Mouse (Mus musculus) neural tube, embryonic 14.5 days (tissue): ENCODE data around the gene Creld2. TPM values are rescaled to one million over a fixed set of nuclear protein-coding genes. Genes with fewer than 3 reads are reported as not detected.

Source experiments
- ATAC-seq: fragments of 200-750 bp; cut with Nextera tagmentation; 2 replicates; pipeline ENCODE4 v1.8.0; 2017; ENCODE audit warnings: low read depth, mild to moderate bottlenecking, moderate TSS enrichment, moderate library complexity
- H3K27ac ChIP-seq: fragments of 300-500 bp; sonication (generic); 2 replicates; pipeline ENCODE4 v1.5.1; 2014; ENCODE audit warnings: low read depth, mild to moderate bottlenecking, control low read depth, low read length, moderate library complexity, mixed read lengths
- H3K27me3 ChIP-seq: fragments of 300-500 bp; sonication (generic); 2 replicates; pipeline ENCODE4 v1.6.1; 2014; ENCODE audit warnings: low read length; ENCODE audit not compliant: control insufficient read depth, insufficient read depth
- H3K36me3 ChIP-seq: fragments of 300-500 bp; sonication (generic); 2 replicates; pipeline ENCODE4 v1.6.1; 2014; ENCODE audit warnings: low read length, mixed read lengths; ENCODE audit not compliant: control insufficient read depth, insufficient read depth
- H3K4me1 ChIP-seq: fragments of 300-500 bp; sonication (generic); 2 replicates; pipeline ENCODE4 v1.6.1; 2014; ENCODE audit warnings: low read length; ENCODE audit not compliant: control insufficient read depth, insufficient read depth
- H3K4me2 ChIP-seq: fragments of 300-500 bp; sonication (generic); 2 replicates; pipeline ENCODE4 v1.6.1; 2014; ENCODE audit warnings: mild to moderate bottlenecking, low read depth, low read length, control low read depth
- H3K4me3 ChIP-seq: fragments of 300-500 bp; sonication (generic); 2 replicates; pipeline ENCODE4 v1.5.1; 2014; ENCODE audit warnings: low read depth, low read length, control low read depth, mixed read lengths
- H3K9ac ChIP-seq: fragments of 300-500 bp; sonication (generic); replicated peaks from 2 replicates; pipeline ENCODE4 v1.6.1; 2014; ENCODE audit warnings: low read depth, mild to moderate bottlenecking, control low read depth, low read length, mixed read lengths
- H3K9me3 ChIP-seq: fragments of 300-500 bp; sonication (generic); 2 replicates; pipeline ENCODE4 v1.6.1; 2016; ENCODE audit warnings: low read length; ENCODE audit not compliant: control insufficient read depth
- WGBS: fragments of 180-500 bp; shearing (Covaris S2); extraction: QIAGEN DNeasy Blood & Tissue Kit; methylation state at CpG from one replicate; pipeline ENCODE4 v1.1.7; 2014; 5-methylcytosine and 5-hydroxymethylcytosine counted together
- polyA plus RNA-seq: library from polyadenylated mRNA; unstranded; fragments of >200 nt; fragmentation: Nextera tagmentation; extraction: Ambion mirVana; gene quantifications from 2 replicates; pipeline ENCODE4 v1.2.1, GENCODE M21; 2014

The Creld2 gene
- polyA plus RNA-seq, 1 experiment from 2014 or later, result 58.6 TPM

DNA sequence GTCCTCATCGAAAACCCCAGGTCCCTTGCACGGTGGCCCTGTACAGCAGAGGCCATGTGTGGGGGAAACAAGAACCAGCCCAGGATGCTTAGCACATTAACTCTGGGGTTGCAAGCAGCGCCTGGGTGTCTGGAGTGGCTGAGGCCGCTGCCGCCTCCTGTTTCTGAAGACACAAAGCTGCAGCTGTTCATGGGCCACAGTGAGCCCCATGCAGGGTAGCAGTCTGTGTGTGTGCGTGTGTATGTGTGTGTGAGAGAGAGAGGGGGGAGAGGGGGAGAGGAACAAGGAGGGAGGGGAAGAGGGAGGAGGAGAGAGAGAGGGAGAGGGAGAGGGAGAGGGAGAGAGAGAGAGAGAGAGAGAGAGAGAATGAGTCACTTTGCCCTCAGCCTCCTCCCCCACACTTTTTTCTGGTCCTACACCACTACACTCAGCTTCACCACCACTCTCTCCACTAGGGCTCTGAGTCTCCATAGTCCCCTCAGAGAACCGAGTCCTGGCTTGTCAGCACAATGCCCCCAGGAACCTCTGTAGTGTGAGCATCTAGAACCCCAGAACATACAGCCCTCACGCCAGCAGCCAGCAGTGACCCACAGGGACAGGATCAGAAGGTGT, 24.1 kb downstream of the Creld2 start:
- ATAC-seq, result no peak

DNA sequence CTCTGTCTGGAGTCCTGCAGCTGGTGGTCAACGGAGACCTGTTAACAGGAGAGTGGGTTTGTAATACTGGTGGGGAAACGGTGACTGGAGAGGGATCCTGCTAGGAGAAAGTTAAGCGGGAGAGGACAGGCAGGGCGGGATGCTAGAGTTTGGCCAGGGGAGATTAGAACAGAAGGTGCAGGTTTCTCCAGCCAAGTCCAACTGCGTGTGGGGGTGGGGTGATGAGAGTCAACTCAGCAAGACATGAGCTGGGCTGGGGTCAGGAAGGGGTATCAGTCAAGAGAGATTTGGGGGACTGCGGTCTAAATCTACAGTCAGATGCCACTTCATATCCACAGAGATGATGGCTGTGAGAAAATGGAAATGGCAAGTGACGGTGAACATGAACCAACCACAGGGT, 25.5 kb downstream of the Creld2 start:
- WGBS, result 95% methylated on average over 7 of the region's 7 CpGs
- Histone ChIP-seq H3K36me3 (no peaks in the 10 kb centered on the region), H3K27me3 (no peaks in the 10 kb centered on the region), H3K4me3 (no peak overlapping the region), H3K4me1 (no peaks in the 10 kb centered on the region), H3K4me2 (no peak overlapping the region), H3K27ac (no peak overlapping the region), H3K9ac (no peak overlapping the region), H3K9me3 (no peaks in the 10 kb centered on the region)
- ATAC-seq, result no peak

More for the DNA sequence above, 24.1 kb downstream of the Creld2 start:
- Histone ChIP-seq H3K4me1 (peaks cover 7% of the 10 kb centered on the region; the same call in 1 of the 2 replicates), H3K9ac (no peak overlapping the region), H3K27ac (no peak overlapping the region), H3K36me3 (no peaks in the 10 kb centered on the region), H3K27me3 (no peaks in the 10 kb centered on the region), H3K4me3 (no peak overlapping the region), H3K4me2 (no peak overlapping the region), H3K9me3 (no peaks in the 10 kb centered on the region)
- 41% methylated on average over 8 of the region's 8 CpGs for WGBS

DNA sequence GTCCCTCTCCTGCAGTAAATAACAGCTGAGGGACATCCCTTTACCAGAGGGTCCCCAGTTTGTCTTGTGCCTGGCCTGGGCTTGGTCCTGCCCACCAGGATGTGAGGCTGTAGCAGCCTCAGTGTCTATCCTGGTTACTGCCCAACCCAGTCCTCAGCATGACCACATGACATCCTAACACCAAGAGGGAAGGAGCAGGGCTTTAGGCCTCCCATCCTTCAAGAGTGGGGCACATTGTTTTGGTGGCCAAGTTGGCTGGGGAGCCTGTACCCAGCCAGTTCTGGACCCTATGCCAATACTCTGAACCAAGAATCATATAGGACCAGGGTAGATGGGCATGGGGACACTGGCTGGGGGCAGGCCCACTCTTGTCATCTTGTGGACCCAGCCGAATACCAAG, 29.2 kb downstream of the Creld2 start:
- ATAC-seq, result no peak
- H3K4me1 ChIP-seq, result no peaks in the 10 kb centered on the region
- H3K27ac ChIP-seq, result no peak overlapping the region
- 100% methylated on average over 1 of the region's 1 CpGs for WGBS
- no peak overlapping the region for H3K4me3 ChIP-seq
- H3K36me3 ChIP-seq, result no peaks in the 10 kb centered on the region
- H3K4me2 ChIP-seq, result no peak overlapping the region
- no peaks in the 10 kb centered on the region for H3K27me3 ChIP-seq
- H3K9me3 ChIP-seq, result no peaks in the 10 kb centered on the region
- no peak overlapping the region for H3K9ac ChIP-seq

DNA sequence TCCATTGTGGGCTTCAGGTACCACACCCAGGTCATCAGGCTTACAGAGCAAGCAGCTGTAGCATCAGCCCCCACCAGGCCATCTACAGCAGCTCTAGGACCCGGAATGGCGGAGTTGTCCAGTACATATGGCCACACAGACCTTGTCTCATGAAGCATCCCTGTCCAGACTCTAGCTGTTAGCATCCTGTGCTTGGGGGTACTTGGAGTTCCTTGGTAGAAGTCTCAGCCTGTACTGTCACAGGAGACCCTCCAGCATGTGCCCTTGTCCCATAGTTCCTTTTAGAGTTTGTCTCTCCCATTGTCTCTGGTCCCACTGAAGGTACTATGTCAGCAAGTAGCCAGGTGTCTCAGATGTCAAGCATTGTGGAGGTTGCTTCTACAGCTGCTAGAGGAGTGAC, 30.2 kb downstream of the Creld2 start:
- no peaks in the 10 kb centered on the region for H3K4me1 ChIP-seq
- H3K4me2 ChIP-seq, result no peak overlapping the region
- no peaks in the 10 kb centered on the region for H3K9me3 ChIP-seq
- H3K36me3 ChIP-seq, result no peaks in the 10 kb centered on the region
- no peak for ATAC-seq
- H3K4me3 ChIP-seq, result no peak overlapping the region
- H3K27me3 ChIP-seq, result no peaks in the 10 kb centered on the region
- WGBS, result 98% methylated on average over 2 of the region's 2 CpGs
- H3K9ac ChIP-seq, result no peak overlapping the region
- no peak overlapping the region for H3K27ac ChIP-seq

DNA sequence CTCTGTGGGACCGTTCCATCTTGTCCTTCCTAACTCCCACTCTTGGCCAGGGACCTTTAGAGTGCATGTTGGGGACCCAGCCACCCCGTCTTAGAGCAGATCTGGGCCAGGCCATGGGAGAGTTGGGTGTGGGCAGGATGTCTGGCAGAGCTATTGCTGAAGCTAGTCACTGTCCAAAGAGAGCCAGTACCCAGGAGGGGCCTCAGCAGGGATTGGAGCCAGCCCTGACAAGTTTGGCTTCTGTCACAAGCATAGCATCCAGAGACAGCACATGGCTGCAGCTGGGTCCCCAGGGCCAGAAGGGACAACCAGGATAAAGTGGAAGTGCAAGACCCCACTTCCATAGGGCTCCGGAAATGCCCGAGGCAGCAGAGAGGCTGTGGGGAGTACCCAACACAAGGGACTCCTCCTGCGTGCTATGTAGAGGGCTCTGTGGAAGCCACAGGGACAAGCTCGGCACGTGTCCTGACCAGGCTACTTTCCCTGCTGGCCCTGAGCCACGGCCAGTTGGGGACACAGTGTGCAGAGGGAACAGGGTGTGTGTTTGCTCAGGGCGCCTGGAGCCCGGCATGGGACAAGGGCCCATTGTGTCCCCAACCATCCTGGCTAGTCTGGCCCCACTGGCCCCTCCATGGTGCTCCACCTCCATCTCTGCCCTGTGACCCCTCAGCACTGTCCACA, 30.8 kb downstream of the Creld2 start:
- Histone ChIP-seq H3K36me3 (no peaks in the 10 kb centered on the region), H3K4me3 (no peak overlapping the region), H3K9ac (no peak overlapping the region), H3K4me2 (no peak overlapping the region), H3K4me1 (no peaks in the 10 kb centered on the region), H3K27me3 (no peaks in the 10 kb centered on the region), H3K27ac (no peak overlapping the region), H3K9me3 (no peaks in the 10 kb centered on the region)
- ATAC-seq, result peak; percentile 41
- 56% methylated on average over 10 of the region's 10 CpGs for WGBS

DNA sequence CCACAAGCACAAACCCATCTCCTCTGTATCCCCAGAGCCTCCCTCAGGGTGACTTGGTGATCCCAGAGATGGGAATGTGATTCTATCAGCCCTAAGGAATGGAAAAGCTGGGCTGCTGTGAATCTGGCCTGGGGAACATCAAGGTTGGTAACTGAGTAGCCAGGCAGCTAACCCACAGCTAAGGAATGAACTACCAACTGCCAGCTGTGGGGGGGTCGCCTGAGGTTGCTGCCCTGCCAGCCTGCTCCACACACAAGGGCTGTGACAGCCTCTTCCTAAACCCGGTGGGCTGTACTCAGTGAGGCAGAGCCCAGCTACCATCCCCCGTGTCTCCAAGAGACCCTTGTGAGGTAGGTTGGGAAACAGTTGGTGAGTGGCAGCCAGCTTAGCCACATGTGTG, 31.6 kb downstream of the Creld2 start:
- WGBS, result 58% methylated on average over 3 of the region's 3 CpGs
- no peaks in the 10 kb centered on the region for H3K4me1 ChIP-seq
- H3K4me3 ChIP-seq, result no peak overlapping the region
- H3K27me3 ChIP-seq, result no peaks in the 10 kb centered on the region
- no peaks in the 10 kb centered on the region for H3K9me3 ChIP-seq
- H3K27ac ChIP-seq, result no peak overlapping the region
- no peak for ATAC-seq
- H3K36me3 ChIP-seq, result no peaks in the 10 kb centered on the region
- no peak overlapping the region for H3K4me2 ChIP-seq
- H3K9ac ChIP-seq, result no peak overlapping the region

DNA sequence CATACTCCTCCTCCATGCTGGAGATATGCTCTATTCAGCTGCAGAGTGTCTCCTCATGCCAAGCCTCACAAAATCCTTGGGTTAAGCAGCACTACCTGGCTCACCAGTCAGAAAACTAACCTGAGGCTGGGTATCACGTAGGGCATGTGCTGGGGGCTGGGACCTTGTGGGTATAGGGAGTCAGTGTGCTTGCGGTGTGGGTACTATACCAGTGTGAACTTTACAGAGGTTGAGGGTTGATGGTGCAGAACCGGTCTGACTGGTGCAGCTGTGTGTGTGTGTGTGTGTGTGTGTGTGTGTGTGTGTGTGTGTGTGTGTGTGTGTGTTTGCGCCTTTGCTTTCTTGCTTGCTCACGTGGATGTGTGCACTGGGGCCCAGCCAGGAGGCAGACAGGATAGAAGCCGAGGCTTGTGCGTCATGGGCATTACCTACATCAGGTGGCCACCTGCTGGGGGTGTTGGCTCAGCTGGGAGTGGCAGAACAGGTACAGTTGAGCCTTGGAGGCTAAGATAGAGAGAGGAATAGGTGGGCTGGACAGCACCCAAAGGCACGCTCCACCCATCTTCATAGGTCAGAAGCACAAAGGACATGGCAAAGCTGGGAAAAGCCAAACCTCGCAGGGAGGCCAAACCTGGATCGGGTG, 32.2 kb downstream of the Creld2 start:
- no peaks in the 10 kb centered on the region for H3K4me1 ChIP-seq
- H3K4me2 ChIP-seq, result no peak overlapping the region
- H3K27ac ChIP-seq, result no peak overlapping the region
- no peak overlapping the region for H3K9ac ChIP-seq
- no peak overlapping the region for H3K4me3 ChIP-seq
- no peaks in the 10 kb centered on the region for H3K9me3 ChIP-seq
- 79% methylated on average over 10 of the region's 10 CpGs for WGBS
- H3K36me3 ChIP-seq, result no peaks in the 10 kb centered on the region
- ATAC-seq, result no peak
- no peaks in the 10 kb centered on the region for H3K27me3 ChIP-seq

DNA sequence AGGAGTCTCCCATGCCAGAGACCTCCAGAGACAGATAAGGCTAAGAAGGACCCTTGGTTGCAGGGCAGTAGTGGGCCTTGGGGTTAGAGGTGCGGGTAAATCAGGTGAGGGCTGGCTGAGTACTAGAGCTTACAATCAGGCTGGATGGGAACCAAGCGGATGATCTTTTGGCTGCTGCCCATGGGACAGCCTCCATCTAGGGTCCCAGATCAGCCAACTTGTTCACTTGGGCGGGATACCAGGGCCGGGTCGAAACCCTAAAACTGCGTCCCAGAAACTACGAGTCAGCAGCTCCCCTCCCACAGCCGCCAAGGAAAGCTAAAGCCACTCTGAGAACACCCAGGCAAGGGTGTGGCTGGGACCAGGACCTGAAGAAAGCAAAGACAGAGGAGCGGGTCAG, 33.7 kb downstream of the Creld2 start:
- Histone ChIP-seq H3K4me2 (no peak overlapping the region), H3K4me3 (no peak overlapping the region), H3K9ac (no peak overlapping the region), H3K4me1 (no peaks in the 10 kb centered on the region), H3K36me3 (no peaks in the 10 kb centered on the region), H3K27ac (no peak overlapping the region), H3K27me3 (no peaks in the 10 kb centered on the region), H3K9me3 (no peaks in the 10 kb centered on the region)
- 89% methylated on average over 9 of the region's 9 CpGs for WGBS
- ATAC-seq, result no peak
